Mouse (Mus musculus) inflammation-experienced regulatory T-cells, adult 6 months (primary cell): Measurements from ENCODE around the gene Tlr3. TPM values are rescaled to one million over a fixed set of nuclear protein-coding genes. Genes with fewer than 3 reads are reported as not detected.

Experiments
- ATAC-seq: one replicate; pipeline ENCODE4 v1.8.0; 2017
- polyA plus RNA-seq, 3 experiments: library from polyadenylated mRNA; unstranded; fragments of 100-300 nt; shearing (Covaris generic); gene quantifications; one replicate each; pipeline ENCODE4 v1.2.1; 2017

The Tlr3 gene
- polyA plus RNA-seq: 1 to 10 TPM in 1 of 3 experiments, under 1 TPM in 2; 0.17 to 1.1 (median 0.39) TPM

GRCm38 (mm10) chr8:45410882-45411281 is at the start of gene Tlr3:
Tlr3 (minus strand) TSS chr8:45411080.
- no peak for ATAC-seq

- no peak for ATAC-seq
Observed at GRCm38 (mm10) chr8:45457874-45458273, 47.0 kb upstream of the Tlr3 start.

GRCm38 (mm10) chr8:45454426-45454825 is 43.5 kb upstream of the Tlr3 start:
- ATAC-seq: no peak

- ATAC-seq: no peak
Observed at GRCm38 (mm10) chr8:45452115-45452514, 41.2 kb upstream of the Tlr3 start.

GRCm38 (mm10) chr8:45448842-45449241 is 38.0 kb upstream of the Tlr3 start:
- ATAC-seq: no peak

- no peak for ATAC-seq
Observed at GRCm38 (mm10) chr8:45448257-45448656, 37.4 kb upstream of the Tlr3 start.

GRCm38 (mm10) chr8:45438899-45439535 is 28.1 kb upstream of the Tlr3 start:
- ATAC-seq: no peak

- no peak for ATAC-seq
Observed at GRCm38 (mm10) chr8:45420151-45420550, 9.3 kb upstream of the Tlr3 start.

- no peak for ATAC-seq
Observed at GRCm38 (mm10) chr8:45414965-45415364, 4.1 kb upstream of the Tlr3 start.

GRCm38 (mm10) chr8:45410146-45410880 is 567 bp downstream of the Tlr3 start:
- peak; percentile 55 for ATAC-seq

GRCm38 (mm10) chr8:45409702-45410101 is 1.2 kb downstream of the Tlr3 start:
- peak; percentile 51 for ATAC-seq

- ATAC-seq: no peak
Observed at GRCm38 (mm10) chr8:45383250-45383649, 27.6 kb downstream of the Tlr3 start.

GRCm38 (mm10) chr8:45381963-45382347 is 28.9 kb downstream of the Tlr3 start, which contains the start of gene Fam149a:
Fam149a (minus strand) TSS chr8:45382291.
- ATAC-seq: no peak

GRCm38 (mm10) chr8:45381075-45381962 is 29.6 kb downstream of the Tlr3 start:
- ATAC-seq: no peak

GRCm38 (mm10) chr8:45380598-45380997 is 30.3 kb downstream of the Tlr3 start:
- ATAC-seq: no peak

GRCm38 (mm10) chr8:45374071-45374470 is 36.8 kb downstream of the Tlr3 start:
- ATAC-seq: no peak

- ATAC-seq: no peak
Observed at GRCm38 (mm10) chr8:45367154-45367553, 43.7 kb downstream of the Tlr3 start.

GRCm38 (mm10) chr8:45363220-45363619 is 47.7 kb downstream of the Tlr3 start:
- no peak for ATAC-seq

- no peak for ATAC-seq
Observed at GRCm38 (mm10) chr8:45362323-45362722, 48.6 kb downstream of the Tlr3 start.

- no peak for ATAC-seq
Observed at GRCm38 (mm10) chr8:45359091-45359605, 51.7 kb downstream of the Tlr3 start.

GRCm38 (mm10) chr8:45358132-45358918 is 52.6 kb downstream of the Tlr3 start:
- ATAC-seq: no peak

GRCm38 (mm10) chr8:45355809-45356208 is 55.1 kb downstream of the Tlr3 start:
- ATAC-seq: no peak
